Mouse (Mus musculus): ENCODE measurements around the gene Phf21a. TPM values are rescaled to one million over a fixed set of nuclear protein-coding genes. Genes with fewer than 3 reads are reported as not detected.

The Phf21a gene
- polyA plus RNA-seq (2011; ENCODE audit: insufficient read depth, insufficient read length, low read depth, missing spikeins): 47.0 and 52.2 TPM in 2 replicates

- H3K9ac ChIP-seq (ENCODE audit: low read depth, poor library complexity, severe bottlenecking): no peak within 1 kb of the TSS
- H3K4me1 ChIP-seq (ENCODE audit: control insufficient read depth, insufficient read depth, low read length): no peaks in the 10 kb centered on the region
- no peaks in the 10 kb centered on the region for H3K36me3 ChIP-seq (ENCODE audit: control insufficient read depth, insufficient read depth, low read length, poor library complexity, severe bottlenecking)
- no peaks in the 10 kb centered on the region; the same call in 1 of the 2 replicates for H3K27me3 ChIP-seq (ENCODE audit: control insufficient read depth, insufficient read depth, low read length, poor library complexity, severe bottlenecking)
- TF ChIP-seq CTCF (IDR thresholded peaks at IDR 0.05; ENCODE audit: low read depth, low read length) (no peak), POLR2A (IDR thresholded peaks at IDR 0.05; ENCODE audit: insufficient read depth, low read length) (no peak), EP300 (IDR thresholded peaks at IDR 0.05; ENCODE audit: insufficient read depth, low read depth, low read length) (no peak)
- H3K4me3 ChIP-seq (ENCODE audit: low read depth, low read length): no peak within 1 kb of the TSS
- 0 out of 2 replicates have a peak, but pooled peaks cover 2% of the 10 kb centered on the region for H3K9me3 ChIP-seq (replicated peaks; ENCODE audit: control insufficient read depth, insufficient read depth, low read length, poor library complexity, severe bottlenecking)
- no peak within 1 kb of the TSS for H3K27ac ChIP-seq (ENCODE audit: insufficient read depth, low read length)
Measured at GRCm38 (mm10) chr2:92092817-92093216, at the start of gene Phf21a. Phf21a (plus strand) TSS chr2:92093117.

GRCm38 (mm10) chr2:92043285-92043684 lies 49.6 kb upstream of the Phf21a start:
- no peak overlapping the region for H3K9ac ChIP-seq (ENCODE audit: low read depth, poor library complexity, severe bottlenecking)
- H3K36me3 ChIP-seq (ENCODE audit: control insufficient read depth, insufficient read depth, low read length, poor library complexity, severe bottlenecking): no peaks in the 10 kb centered on the region
- H3K27me3 ChIP-seq (ENCODE audit: control insufficient read depth, insufficient read depth, low read length, poor library complexity, severe bottlenecking): no peaks in the 10 kb centered on the region
- peaks cover 1% of the 10 kb centered on the region for H3K4me1 ChIP-seq (ENCODE audit: control insufficient read depth, insufficient read depth, low read length)
- no peak overlapping the region for H3K27ac ChIP-seq (ENCODE audit: insufficient read depth, low read length)
- H3K4me3 ChIP-seq (ENCODE audit: low read depth, low read length): no peak overlapping the region
- H3K9me3 ChIP-seq (replicated peaks; ENCODE audit: control insufficient read depth, insufficient read depth, low read length, poor library complexity, severe bottlenecking): no peaks in the 10 kb centered on the region
- TF ChIP-seq POLR2A (IDR thresholded peaks at IDR 0.05; ENCODE audit: insufficient read depth, low read length): no peak
- no peak for TF ChIP-seq EP300 (IDR thresholded peaks at IDR 0.05; ENCODE audit: insufficient read depth, low read depth, low read length)
- no peak for TF ChIP-seq CTCF (IDR thresholded peaks at IDR 0.05; ENCODE audit: low read depth, low read length)

- TF ChIP-seq CTCF (IDR thresholded peaks at IDR 0.05; ENCODE audit: low read depth, low read length): no peak
- Histone ChIP-seq H3K4me3 (ENCODE audit: low read depth, low read length) (no peak overlapping the region), H3K27ac (ENCODE audit: insufficient read depth, low read length) (no peak overlapping the region), H3K27me3 (ENCODE audit: control insufficient read depth, insufficient read depth, low read length, poor library complexity, severe bottlenecking) (no peaks in the 10 kb centered on the region), H3K4me1 (ENCODE audit: control insufficient read depth, insufficient read depth, low read length) (no peaks in the 10 kb centered on the region), H3K9me3 (replicated peaks; ENCODE audit: control insufficient read depth, insufficient read depth, low read length, poor library complexity, severe bottlenecking) (no peaks in the 10 kb centered on the region), H3K9ac (ENCODE audit: low read depth, poor library complexity, severe bottlenecking) (no peak overlapping the region), H3K36me3 (ENCODE audit: control insufficient read depth, insufficient read depth, low read length, poor library complexity, severe bottlenecking) (no peaks in the 10 kb centered on the region)
Measured at GRCm38 (mm10) chr2:92047601-92048000, 45.3 kb upstream of the Phf21a start.

- Histone ChIP-seq H3K9ac (ENCODE audit: low read depth, poor library complexity, severe bottlenecking) (no peak overlapping the region), H3K36me3 (ENCODE audit: control insufficient read depth, insufficient read depth, low read length, poor library complexity, severe bottlenecking) (no peaks in the 10 kb centered on the region), H3K27ac (ENCODE audit: insufficient read depth, low read length) (no peak overlapping the region), H3K27me3 (ENCODE audit: control insufficient read depth, insufficient read depth, low read length, poor library complexity, severe bottlenecking) (no peaks in the 10 kb centered on the region), H3K4me3 (ENCODE audit: low read depth, low read length) (no peak overlapping the region), H3K4me1 (ENCODE audit: control insufficient read depth, insufficient read depth, low read length) (no peaks in the 10 kb centered on the region), H3K9me3 (replicated peaks; ENCODE audit: control insufficient read depth, insufficient read depth, low read length, poor library complexity, severe bottlenecking) (no peaks in the 10 kb centered on the region)
- TF ChIP-seq CTCF (IDR thresholded peaks at IDR 0.05; ENCODE audit: low read depth, low read length) (no peak), POLR2A (IDR thresholded peaks at IDR 0.05; ENCODE audit: insufficient read depth, low read length) (no peak), EP300 (IDR thresholded peaks at IDR 0.05; ENCODE audit: insufficient read depth, low read depth, low read length) (no peak)
Measured at GRCm38 (mm10) chr2:92048034-92048690, 44.8 kb upstream of the Phf21a start.

- no peak for TF ChIP-seq CTCF (IDR thresholded peaks at IDR 0.05; ENCODE audit: low read depth, low read length)
- no peak for TF ChIP-seq POLR2A (IDR thresholded peaks at IDR 0.05; ENCODE audit: insufficient read depth, low read length)
- no peak for TF ChIP-seq EP300 (IDR thresholded peaks at IDR 0.05; ENCODE audit: insufficient read depth, low read depth, low read length)
- Histone ChIP-seq H3K36me3 (ENCODE audit: control insufficient read depth, insufficient read depth, low read length, poor library complexity, severe bottlenecking) (no peaks in the 10 kb centered on the region), H3K9ac (ENCODE audit: low read depth, poor library complexity, severe bottlenecking) (no peak overlapping the region), H3K4me3 (ENCODE audit: low read depth, low read length) (no peak overlapping the region), H3K9me3 (replicated peaks; ENCODE audit: control insufficient read depth, insufficient read depth, low read length, poor library complexity, severe bottlenecking) (no peaks in the 10 kb centered on the region), H3K4me1 (ENCODE audit: control insufficient read depth, insufficient read depth, low read length) (no peaks in the 10 kb centered on the region), H3K27me3 (ENCODE audit: control insufficient read depth, insufficient read depth, low read length, poor library complexity, severe bottlenecking) (0 out of 2 replicates have a peak, but pooled peaks cover 3% of the 10 kb centered on the region), H3K27ac (ENCODE audit: insufficient read depth, low read length) (no peak overlapping the region)
Measured at GRCm38 (mm10) chr2:92052188-92052587, 40.7 kb upstream of the Phf21a start.

- Histone ChIP-seq H3K27me3 (ENCODE audit: control insufficient read depth, insufficient read depth, low read length, poor library complexity, severe bottlenecking) (0 out of 2 replicates have a peak, but pooled peaks cover 3% of the 10 kb centered on the region), H3K9ac (ENCODE audit: low read depth, poor library complexity, severe bottlenecking) (no peak overlapping the region), H3K9me3 (replicated peaks; ENCODE audit: control insufficient read depth, insufficient read depth, low read length, poor library complexity, severe bottlenecking) (no peaks in the 10 kb centered on the region), H3K4me1 (ENCODE audit: control insufficient read depth, insufficient read depth, low read length) (no peaks in the 10 kb centered on the region), H3K4me3 (ENCODE audit: low read depth, low read length) (no peak overlapping the region), H3K36me3 (ENCODE audit: control insufficient read depth, insufficient read depth, low read length, poor library complexity, severe bottlenecking) (no peaks in the 10 kb centered on the region), H3K27ac (ENCODE audit: insufficient read depth, low read length) (no peak overlapping the region)
- TF ChIP-seq EP300 (IDR thresholded peaks at IDR 0.05; ENCODE audit: insufficient read depth, low read depth, low read length) (no peak), CTCF (IDR thresholded peaks at IDR 0.05; ENCODE audit: low read depth, low read length) (no peak), POLR2A (IDR thresholded peaks at IDR 0.05; ENCODE audit: insufficient read depth, low read length) (no peak)
Measured at GRCm38 (mm10) chr2:92052754-92053153, 40.2 kb upstream of the Phf21a start.
